Mouse (Mus musculus) erythroblast, embryonic 14.5 days (primary cell): ENCODE results near the gene Cmtr1. TPM values are rescaled to one million over a fixed set of nuclear protein-coding genes. Genes with fewer than 3 reads are reported as not detected.

ENCODE experiments used
- H3K27me3 ChIP-seq: 2 replicates; pipeline ENCODE4 v1.6.1; 2012; ENCODE audit warnings: inconsistent platforms; ENCODE audit not compliant: control insufficient read depth
- H3K36me3 ChIP-seq: 2 replicates; pipeline ENCODE4 v1.6.1; 2012; ENCODE audit warnings: mild to moderate bottlenecking, inconsistent platforms; ENCODE audit not compliant: control insufficient read depth
- H3K4me1 ChIP-seq: 2 replicates; pipeline ENCODE4 v1.6.1; 2012; ENCODE audit warnings: inconsistent platforms; ENCODE audit not compliant: control insufficient read depth
- H3K4me3 ChIP-seq: replicated peaks from 2 replicates; pipeline ENCODE3; 2012; ENCODE audit warnings: moderate library complexity, mild to moderate bottlenecking, inconsistent platforms
- H3K9me3 ChIP-seq: 2 replicates; pipeline ENCODE4 v1.6.1; 2012; ENCODE audit warnings: low read length, inconsistent platforms, mixed read lengths; ENCODE audit not compliant: control insufficient read depth
- GATA1 ChIP-seq: IDR thresholded peaks from 2 replicates; pipeline ENCODE4 v1.6.1; 2012; ENCODE audit warnings: low read length, inconsistent platforms, mixed read lengths
- TAL1 ChIP-seq: IDR thresholded peaks from 3 replicates; pipeline ENCODE4 v1.6.1; 2012; ENCODE audit warnings: low read length, inconsistent platforms, mixed read lengths
- polyA plus RNA-seq: library from polyadenylated mRNA; stranded (reverse); fragments of >175 nt; gene quantifications from 2 replicates; pipeline ENCODE4 v1.2.3, GENCODE M21; 2012

Cmtr1 gene
- polyA plus RNA-seq, 1 experiment, result 4.5 TPM

DNA sequence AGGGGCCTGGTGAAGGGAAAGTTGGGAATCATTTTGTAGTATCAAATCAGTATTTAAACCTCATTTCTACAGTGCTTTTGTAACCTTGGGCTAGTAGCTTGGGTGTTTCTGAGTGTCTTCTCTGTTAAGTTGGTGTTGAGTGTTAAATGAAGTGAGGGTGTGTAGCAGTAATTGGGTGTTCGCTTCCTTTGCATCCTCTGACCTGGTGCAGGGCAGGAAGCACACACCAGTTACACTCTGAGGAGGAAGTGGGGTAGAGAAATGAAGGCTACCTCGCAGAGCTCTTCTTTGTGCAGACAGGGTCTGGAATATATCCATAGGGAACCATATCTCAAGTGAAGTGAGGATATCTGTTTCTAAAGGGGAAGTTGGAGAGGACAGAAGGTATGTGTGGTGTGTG, 20.5 kb downstream of the Cmtr1 start:
- Histone ChIP-seq H3K36me3 (peaks cover 99% of the 10 kb centered on the region), H3K27me3 (no peaks in the 10 kb centered on the region), H3K4me1 (peaks cover 35% of the 10 kb centered on the region), H3K4me3 (no peak overlapping the region), H3K9me3 (no peaks in the 10 kb centered on the region)
- no peak for TF ChIP-seq TAL1
- TF ChIP-seq GATA1, result no peak

DNA sequence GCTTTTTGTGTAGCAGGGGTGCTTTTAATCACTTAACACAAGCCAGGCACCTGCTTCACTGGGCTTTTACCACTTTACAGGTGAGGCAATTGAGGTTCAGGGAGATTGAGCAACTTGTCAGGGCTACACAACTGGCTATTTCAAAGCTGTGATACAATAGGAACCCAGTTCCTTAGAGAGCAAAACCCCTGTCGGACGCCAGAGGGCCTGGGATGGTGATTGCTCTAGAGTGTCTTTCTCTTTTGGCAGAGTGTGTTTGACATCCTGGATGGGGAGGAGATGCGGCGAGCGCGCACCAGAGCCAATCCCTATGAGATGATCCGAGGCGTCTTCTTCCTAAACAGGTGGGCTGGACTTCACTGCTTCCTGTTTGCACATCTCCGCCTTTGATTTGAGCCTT, 21.3 kb downstream of the Cmtr1 start:
- TF ChIP-seq TAL1 (no peak), GATA1 (no peak)
- Histone ChIP-seq H3K36me3 (peaks cover 99% of the 10 kb centered on the region), H3K4me3 (no peak overlapping the region), H3K9me3 (no peaks in the 10 kb centered on the region), H3K27me3 (no peaks in the 10 kb centered on the region), H3K4me1 (peaks cover 42% of the 10 kb centered on the region)

DNA sequence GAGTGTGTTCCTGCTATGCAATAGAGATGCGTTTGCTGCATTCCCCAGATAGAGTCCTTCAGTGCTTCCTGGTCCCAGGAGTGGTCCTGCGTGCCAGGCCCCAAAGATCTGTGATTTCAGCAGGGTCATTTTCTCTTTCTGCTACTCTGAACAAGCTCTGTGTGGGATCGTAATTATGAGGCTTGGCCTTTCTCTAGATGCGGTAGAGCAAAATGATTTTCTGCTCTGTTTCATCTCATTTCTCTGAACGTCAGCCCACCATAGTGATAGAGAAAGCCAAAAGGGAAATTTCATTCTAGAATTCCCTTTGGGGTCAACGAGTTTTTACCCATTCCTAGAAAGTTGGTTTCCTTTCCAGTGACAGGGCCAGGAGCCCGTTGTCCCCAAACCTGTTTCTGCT, 21.9 kb downstream of the Cmtr1 start:
- Histone ChIP-seq H3K4me3 (no peak overlapping the region), H3K4me1 (peaks cover 48% of the 10 kb centered on the region), H3K36me3 (peaks cover 99% of the 10 kb centered on the region), H3K27me3 (no peaks in the 10 kb centered on the region), H3K9me3 (no peaks in the 10 kb centered on the region)
- TF ChIP-seq GATA1 (no peak), TAL1 (no peak)

DNA sequence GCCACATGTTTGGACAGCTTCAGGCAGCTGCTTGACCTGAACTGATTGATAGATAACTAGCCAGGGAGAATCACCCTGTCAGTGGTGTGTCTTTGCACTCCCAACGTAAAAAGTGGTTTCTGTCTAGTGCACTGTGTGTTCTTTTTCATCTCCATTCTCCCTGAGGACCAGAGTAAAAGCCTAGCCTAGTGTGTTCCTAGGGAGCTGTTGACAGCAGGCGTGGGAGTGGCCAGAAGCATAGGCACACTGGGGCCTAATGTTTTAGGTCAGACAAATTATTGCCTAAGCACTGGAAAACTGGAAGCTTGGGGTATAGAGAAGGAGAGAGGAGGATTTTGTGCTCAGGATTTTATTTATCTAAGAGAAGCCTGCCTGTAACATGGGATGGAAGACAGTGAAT, 22.7 kb downstream of the Cmtr1 start:
- H3K9me3 ChIP-seq, result no peaks in the 10 kb centered on the region

DNA sequence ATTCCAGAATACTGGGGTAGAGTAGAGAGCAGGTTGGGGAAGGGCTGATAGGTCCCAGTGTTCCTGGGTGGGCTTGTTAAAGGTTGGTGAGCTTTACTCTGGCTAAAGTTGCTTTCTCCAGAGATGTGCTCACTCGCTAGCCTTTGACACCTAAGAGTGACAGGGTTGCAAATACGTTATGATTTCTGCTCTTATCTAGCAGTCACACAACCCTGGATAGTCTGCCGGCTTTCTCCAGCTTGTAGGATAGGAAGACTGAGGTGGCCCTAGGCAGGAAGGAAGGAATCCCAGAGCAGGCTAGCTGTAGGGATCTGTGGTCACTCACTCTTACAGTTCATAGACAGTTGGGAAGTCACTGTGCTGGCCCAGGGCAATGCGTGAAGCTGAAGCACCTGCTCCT, 23.9 kb downstream of the Cmtr1 start:
- H3K9me3 ChIP-seq, result peaks cover 5% of the 10 kb centered on the region
- no peak overlapping the region for H3K4me3 ChIP-seq
- H3K36me3 ChIP-seq, result peaks cover 99% of the 10 kb centered on the region
- peaks cover 55% of the 10 kb centered on the region for H3K4me1 ChIP-seq
- no peaks in the 10 kb centered on the region for H3K27me3 ChIP-seq
- TF ChIP-seq GATA1 (no peak), TAL1 (no peak)

More for the DNA sequence above, 22.7 kb downstream of the Cmtr1 start:
- Histone ChIP-seq H3K4me1 (peaks cover 55% of the 10 kb centered on the region), H3K4me3 (no peak overlapping the region), H3K27me3 (no peaks in the 10 kb centered on the region), H3K36me3 (peaks cover 99% of the 10 kb centered on the region)
- TF ChIP-seq TAL1 (no peak), GATA1 (no peak)

DNA sequence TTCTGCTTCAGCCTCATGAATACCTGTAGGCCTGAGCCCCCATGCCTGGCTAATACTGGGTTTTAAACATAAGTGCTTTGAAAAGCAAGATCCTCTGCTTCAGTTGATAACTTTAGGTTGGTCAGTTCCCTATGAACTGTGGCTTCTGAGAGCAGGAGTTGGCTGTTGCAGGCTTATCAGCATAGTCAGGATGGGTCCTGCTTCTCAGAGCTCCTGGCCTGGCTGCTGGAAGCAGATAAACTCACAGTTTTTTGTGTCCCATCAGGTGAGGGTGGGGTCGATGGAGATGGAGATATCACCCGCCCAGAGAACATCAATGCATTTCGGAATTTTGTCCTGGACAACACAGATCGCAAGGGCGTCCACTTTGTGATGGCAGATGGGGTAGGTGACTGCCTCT, 26.4 kb downstream of the Cmtr1 start:
- Histone ChIP-seq H3K27me3 (no peaks in the 10 kb centered on the region), H3K36me3 (peaks cover 100% of the 10 kb centered on the region), H3K4me3 (no peak overlapping the region), H3K4me1 (peaks cover 65% of the 10 kb centered on the region), H3K9me3 (peaks cover 5% of the 10 kb centered on the region)
- TF ChIP-seq GATA1 (peak; percentile 62), TAL1 (peak; percentile 65)

DNA sequence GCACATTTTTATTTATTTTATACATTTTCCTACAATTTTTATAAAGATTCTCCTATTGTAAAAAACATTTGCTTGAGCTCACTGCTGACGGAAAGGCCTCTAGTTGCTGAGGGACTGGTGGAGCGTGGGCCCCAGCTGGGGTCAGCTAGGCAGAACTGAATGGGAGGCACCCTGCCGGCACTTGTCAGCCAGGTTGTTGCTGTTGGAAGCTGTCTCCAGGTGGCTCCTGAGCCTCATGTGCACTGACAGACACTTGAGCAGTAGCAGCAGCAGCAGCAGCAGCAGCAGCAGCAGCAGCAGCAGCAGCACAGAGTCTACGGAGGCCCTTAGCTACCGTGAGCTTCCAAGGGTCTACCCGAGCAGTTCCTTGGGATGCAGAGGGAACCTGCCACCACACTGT, 27.0 kb downstream of the Cmtr1 start:
- Histone ChIP-seq H3K4me3 (no peak overlapping the region), H3K4me1 (peaks cover 65% of the 10 kb centered on the region), H3K36me3 (peaks cover 99% of the 10 kb centered on the region), H3K27me3 (no peaks in the 10 kb centered on the region), H3K9me3 (peaks cover 5% of the 10 kb centered on the region)
- no peak for TF ChIP-seq GATA1
- no peak for TF ChIP-seq TAL1

DNA sequence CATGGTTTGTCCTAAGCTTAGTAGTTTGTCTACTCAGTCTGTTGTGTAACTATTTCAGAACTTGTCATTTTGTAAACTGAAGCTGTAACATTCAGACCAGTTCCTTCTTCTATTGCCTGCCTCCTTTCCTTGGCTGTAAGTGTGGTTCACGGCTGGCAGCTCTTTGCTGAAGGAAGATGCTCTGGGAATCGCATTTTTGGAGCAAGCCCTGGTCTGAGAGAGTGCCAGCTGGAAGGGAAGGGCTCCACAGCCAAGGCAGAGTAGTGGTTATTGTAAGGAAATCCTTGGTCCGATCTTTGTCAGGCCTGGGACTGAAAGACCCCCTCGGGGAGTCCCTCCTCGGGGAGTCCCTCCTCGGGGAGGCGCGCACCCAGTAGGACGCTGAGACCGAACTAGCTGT, 28.2 kb downstream of the Cmtr1 start:
- Histone ChIP-seq H3K9me3 (peaks cover 5% of the 10 kb centered on the region), H3K36me3 (peaks cover 99% of the 10 kb centered on the region), H3K4me1 (peaks cover 63% of the 10 kb centered on the region), H3K27me3 (no peaks in the 10 kb centered on the region), H3K4me3 (no peak overlapping the region)
- TF ChIP-seq GATA1 (no peak), TAL1 (no peak)

DNA sequence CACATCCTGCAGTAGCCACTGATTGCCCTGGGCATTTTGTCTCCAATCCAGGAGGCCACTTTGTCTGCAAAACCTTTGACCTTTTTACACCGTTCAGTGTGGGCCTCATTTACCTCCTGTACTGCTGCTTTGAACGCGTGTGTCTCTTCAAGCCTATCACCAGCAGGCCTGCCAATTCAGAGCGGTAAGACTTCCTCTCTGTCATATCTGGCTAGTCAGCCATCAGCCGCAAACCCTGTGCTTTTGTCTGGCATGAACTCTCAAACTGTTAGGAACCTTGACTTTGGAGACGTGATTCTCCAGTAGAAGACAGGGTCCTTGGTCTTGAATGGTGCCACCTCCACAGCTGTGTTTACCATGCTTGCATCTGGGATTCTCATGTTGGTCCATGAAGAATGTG, 29.9 kb downstream of the Cmtr1 start:
- peaks cover 5% of the 10 kb centered on the region for H3K9me3 ChIP-seq
- H3K4me3 ChIP-seq, result no peak overlapping the region
- TF ChIP-seq GATA1 (no peak), TAL1 (no peak)
- peaks cover 47% of the 10 kb centered on the region for H3K4me1 ChIP-seq
- peaks cover 99% of the 10 kb centered on the region for H3K36me3 ChIP-seq
- H3K27me3 ChIP-seq, result no peaks in the 10 kb centered on the region

DNA sequence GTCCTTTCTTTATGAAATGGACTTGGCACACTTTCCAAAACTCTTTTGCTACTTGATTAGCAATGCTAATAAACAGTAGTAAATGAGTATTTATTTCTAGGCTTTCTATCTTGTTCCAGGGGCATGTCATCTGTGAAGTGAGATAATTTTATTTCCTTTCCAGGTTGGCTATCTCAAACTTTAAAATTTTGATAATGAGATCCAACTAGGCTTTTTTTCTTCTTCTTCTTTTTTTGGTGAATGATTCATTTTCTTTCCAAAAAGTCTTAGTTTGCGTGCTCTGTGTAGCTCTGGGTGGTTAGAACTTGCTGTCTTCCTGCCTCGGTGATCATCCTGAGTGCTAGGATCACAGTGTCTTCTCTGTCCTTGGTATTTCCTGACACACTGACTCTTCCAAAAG, 32.4 kb downstream of the Cmtr1 start:
- H3K4me1 ChIP-seq, result peaks cover 21% of the 10 kb centered on the region
- TF ChIP-seq GATA1, result no peak
- no peak for TF ChIP-seq TAL1
- H3K36me3 ChIP-seq, result peaks cover 98% of the 10 kb centered on the region
- no peaks in the 10 kb centered on the region for H3K27me3 ChIP-seq
- H3K9me3 ChIP-seq, result peaks cover 5% of the 10 kb centered on the region
- H3K4me3 ChIP-seq, result no peak overlapping the region
